Mouse (Mus musculus): Measurements from ENCODE around the gene Unc93b1. TPM values are rescaled to one million over a fixed set of nuclear protein-coding genes. Genes with fewer than 3 reads are reported as not detected.

The Unc93b1 gene
- polyA plus RNA-seq, 1 experiment from 2014 or later: not detected

DNA sequence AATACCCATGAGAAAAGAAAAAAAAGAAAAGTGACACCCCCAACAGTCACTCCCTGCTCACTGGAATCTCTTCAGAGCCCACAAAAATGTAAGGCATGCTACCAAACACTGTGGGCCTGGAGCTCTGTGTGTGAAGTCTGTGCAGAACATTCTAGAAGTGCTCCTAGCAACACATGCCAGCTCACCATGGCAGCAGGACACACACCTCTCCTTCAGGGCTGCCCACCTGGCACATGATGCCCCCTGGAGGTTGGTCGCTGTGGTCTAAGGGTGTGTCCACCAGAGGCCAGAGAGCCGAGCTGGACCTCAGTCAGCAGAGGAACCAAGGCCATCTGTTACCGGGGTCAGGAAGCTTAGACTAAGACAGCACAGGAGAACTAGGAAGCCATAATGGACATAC is 8.7 kb upstream of the Unc93b1 start:
- in situ Hi-C loops (cut with MboI; ENCODE audit: low pct_unique_long_range_greater_than_20kb): no loop called here
- POLR2A ChIA-PET: interaction anchor here (1.4 kb wide), 1 partner anchor 12 kb away, joined by 4 read pairs; no protein-coding TSS in a partner anchor
- H3K27me3 ChIP-seq: no peaks in the 10 kb centered on the region
- peak; percentile 61 for ATAC-seq
- no peak for TF ChIP-seq CTCF (IDR thresholded peaks at IDR 0.05)
- CTCF ChIA-PET: interaction anchor here (0.6 to 2.5 kb wide), 10 partner anchors 11 to 75 kb away, joined by 3 to 13 read pairs (median 3); partner anchors contain the start of genes Chka and Tcirg1
- peak; percentile 46 for DNase-seq (ENCODE audit: low read depth, low spot score)

DNA sequence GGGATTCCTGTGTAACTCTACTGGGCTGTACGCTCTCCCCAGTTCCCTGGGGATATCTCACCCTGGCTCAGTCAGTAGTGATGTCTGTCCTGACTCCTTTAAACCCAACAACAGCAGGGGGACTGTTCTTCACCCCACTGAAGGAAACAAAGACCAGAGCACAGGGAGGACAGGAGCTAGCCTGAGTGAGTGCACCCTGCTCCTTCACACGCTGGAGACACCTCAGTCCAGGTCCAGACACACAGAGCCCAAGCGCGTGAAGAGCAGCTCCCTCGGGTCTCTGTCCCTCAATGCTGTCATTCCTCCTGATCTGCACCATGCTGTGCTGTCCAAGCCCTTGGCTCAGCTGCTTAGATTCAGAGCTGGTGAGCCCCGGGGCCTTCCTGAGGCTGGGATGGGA is 8.3 kb upstream of the Unc93b1 start:
- ATAC-seq: no peak
- no peak for DNase-seq (ENCODE audit: low read depth, low spot score)
- in situ Hi-C loops (cut with MboI; ENCODE audit: low pct_unique_long_range_greater_than_20kb): no loop called here

DNA sequence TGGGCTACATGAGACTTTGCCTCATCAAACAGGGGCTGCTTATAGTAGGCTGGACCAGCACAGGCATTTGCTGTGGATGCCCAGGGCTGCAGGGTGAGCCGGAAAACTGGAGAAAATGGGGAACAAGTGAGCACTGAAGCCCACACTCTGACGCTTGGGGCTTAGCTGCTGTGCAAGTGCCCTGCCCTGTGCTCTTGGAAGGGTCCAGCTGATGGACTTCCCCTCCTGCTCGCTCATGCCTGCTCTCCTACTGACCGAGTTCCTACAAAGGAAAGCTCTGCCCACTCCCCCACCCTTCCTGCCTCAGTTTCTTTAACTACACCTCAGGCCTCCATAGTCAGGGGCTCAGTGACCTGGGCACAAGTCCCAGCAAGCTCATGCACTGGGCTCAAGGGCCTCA is 7.0 kb upstream of the Unc93b1 start:
- TF ChIP-seq CTCF (IDR thresholded peaks at IDR 0.05): no peak
- H3K27me3 ChIP-seq: no peaks in the 10 kb centered on the region
- in situ Hi-C loops (cut with MboI; ENCODE audit: low pct_unique_long_range_greater_than_20kb): no loop called here
- POLR2A ChIA-PET: no interaction called here
- DNase-seq (ENCODE audit: low read depth, low spot score) (no peak), ATAC-seq (no peak)
- CTCF ChIA-PET: interaction anchor here (1.0 to 2.5 kb wide), 3 partner anchors 13 to 39 kb away, joined by 3 to 13 read pairs (median 3); no protein-coding TSS in a partner anchor

More for the DNA sequence above, 8.3 kb upstream of the Unc93b1 start:
- no peak for TF ChIP-seq CTCF (IDR thresholded peaks at IDR 0.05)
- ChIA-PET CTCF (interaction anchor here (0.6 to 2.5 kb wide), 9 partner anchors 11 to 76 kb away, joined by 3 to 13 read pairs (median 3); partner anchors contain the start of genes Chka and Tcirg1), POLR2A (interaction anchor here (1.4 kb wide), 1 partner anchor 12 kb away, joined by 4 read pairs; no protein-coding TSS in a partner anchor)
- no peaks in the 10 kb centered on the region for H3K27me3 ChIP-seq

DNA sequence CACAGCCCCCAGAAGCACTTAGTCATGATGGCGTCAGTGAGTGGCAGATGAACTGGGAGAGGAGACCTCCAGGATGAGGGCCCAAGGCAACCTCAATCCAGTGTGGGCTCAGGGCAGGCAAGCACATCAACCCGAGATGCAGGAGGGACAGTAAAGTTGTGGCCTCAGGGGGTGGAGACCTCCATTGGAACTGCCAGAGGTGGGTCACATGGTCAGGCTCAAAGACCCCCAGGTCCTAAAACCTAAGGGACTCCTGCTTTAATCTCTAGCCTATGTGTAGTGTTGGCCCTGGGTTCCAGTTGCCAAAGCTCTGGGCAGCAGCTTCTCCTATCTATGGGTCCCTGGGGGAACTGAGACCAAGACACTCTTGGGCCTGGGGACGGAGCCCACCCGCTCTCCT is 6.2 kb upstream of the Unc93b1 start:
- no peak for DNase-seq (ENCODE audit: low read depth, low spot score)
- in situ Hi-C loops (cut with MboI; ENCODE audit: low pct_unique_long_range_greater_than_20kb): no loop called here
- no peaks in the 10 kb centered on the region for H3K27me3 ChIP-seq
- ChIA-PET CTCF (interaction anchor here (0.9 to 1.5 kb wide), 2 partner anchors 18 to 84 kb away, joined by 3 to 4 read pairs; partner anchors contain the start of gene Ndufv1), POLR2A (interaction anchor here (0.7 to 0.9 kb wide), 2 partner anchors 71 to 111 kb away, joined by 3 to 4 read pairs; no protein-coding TSS in a partner anchor)
- TF ChIP-seq CTCF (IDR thresholded peaks at IDR 0.05): no peak
- ATAC-seq: no peak

DNA sequence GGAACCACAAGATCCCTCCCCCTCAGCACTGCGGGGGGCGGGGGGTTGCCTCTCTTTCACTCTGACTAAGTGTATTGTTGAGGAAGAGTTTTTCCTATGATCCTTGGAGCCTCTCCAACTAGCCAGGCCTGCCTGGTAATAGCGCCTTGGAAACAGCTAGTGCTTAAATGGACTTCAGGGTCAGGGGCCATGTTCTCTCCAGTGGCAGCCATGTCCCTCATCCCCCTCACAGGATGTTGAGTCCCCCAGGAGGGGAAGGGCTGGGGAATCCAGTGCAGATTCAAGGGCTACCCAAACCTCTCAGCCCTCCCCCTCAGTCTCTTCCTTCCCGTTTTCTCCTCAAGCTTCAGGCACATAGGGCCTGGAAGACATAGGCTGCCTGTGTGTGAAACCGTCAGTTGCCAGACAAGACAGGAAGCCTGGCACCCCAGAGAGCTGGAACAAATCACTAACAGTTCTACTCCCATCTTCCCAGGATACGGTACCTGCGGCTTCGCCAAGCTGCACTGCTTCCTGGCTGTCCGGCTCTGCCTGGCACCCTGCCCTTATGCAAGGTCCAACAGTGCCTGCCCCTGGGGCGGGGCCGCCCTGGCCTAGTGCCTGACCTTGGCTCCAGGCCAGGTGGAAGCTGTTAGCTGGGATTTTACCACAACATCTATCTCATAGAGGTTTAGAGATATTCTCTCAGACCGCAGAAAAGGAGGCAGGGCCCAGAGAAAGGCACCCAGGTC is 5.6 kb upstream of the Unc93b1 start, which contains the start of gene Aldh3b1:
Aldh3b1 (minus strand) TSS at position 598 of the 731 bp plus-strand sequence.
- no peak for TF ChIP-seq CTCF (IDR thresholded peaks at IDR 0.05)
- ATAC-seq (peak; percentile 29), DNase-seq (ENCODE audit: low read depth, low spot score) (peak; percentile 43)
- H3K27me3 ChIP-seq: no peaks in the 10 kb centered on the region
- CTCF ChIA-PET: interaction anchor here (0.9 to 1.5 kb wide), 2 partner anchors 17 to 83 kb away, joined by 3 to 4 read pairs; partner anchors contain the start of gene Ndufv1
- POLR2A ChIA-PET: interaction anchor here (0.7 to 0.9 kb wide), 2 partner anchors 71 to 112 kb away, joined by 3 to 4 read pairs; no protein-coding TSS in a partner anchor
- in situ Hi-C loops (cut with MboI; ENCODE audit: low pct_unique_long_range_greater_than_20kb): no loop called here

DNA sequence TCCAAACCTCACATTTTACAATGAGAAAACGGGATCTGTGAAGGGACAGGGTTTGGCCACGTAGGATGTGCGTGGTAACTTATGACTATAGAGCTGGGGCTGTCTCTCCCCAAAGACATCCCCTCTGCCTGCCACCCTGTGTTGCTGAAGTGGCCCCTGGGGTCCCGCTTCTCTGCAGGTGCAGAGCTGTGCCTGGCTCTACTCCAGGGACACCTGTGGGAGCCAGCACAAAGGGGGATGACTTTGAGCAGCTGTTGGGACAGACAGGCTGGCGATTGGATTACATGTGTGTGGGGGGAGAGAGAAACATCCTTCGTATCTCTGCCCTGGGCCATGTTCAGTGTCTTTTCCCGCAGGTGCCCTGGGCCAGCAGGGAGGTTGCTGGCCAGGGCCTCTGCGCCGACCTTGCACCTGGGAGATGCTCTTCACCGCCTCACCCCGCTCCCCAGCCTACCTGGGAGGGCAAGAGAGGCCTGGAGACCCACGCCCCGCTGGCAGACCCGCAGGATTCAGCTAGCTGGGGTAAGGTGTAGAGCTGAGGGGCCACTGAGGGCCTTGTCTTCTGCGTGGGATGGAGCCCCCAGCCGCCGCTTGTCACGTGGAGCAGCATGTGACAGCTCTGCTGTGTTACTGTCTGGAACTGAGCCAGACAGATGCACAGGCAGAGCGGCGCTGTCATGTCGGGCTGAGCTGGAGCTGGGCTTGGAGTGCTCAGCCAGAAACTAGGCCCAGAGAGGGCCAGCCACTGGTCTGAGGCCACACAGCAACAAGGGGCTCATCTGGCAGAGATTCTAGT is 4.5 kb upstream of the Unc93b1 start:
- TF ChIP-seq CTCF (IDR thresholded peaks at IDR 0.05): no peak
- no peak for DNase-seq (ENCODE audit: low read depth, low spot score)

DNA sequence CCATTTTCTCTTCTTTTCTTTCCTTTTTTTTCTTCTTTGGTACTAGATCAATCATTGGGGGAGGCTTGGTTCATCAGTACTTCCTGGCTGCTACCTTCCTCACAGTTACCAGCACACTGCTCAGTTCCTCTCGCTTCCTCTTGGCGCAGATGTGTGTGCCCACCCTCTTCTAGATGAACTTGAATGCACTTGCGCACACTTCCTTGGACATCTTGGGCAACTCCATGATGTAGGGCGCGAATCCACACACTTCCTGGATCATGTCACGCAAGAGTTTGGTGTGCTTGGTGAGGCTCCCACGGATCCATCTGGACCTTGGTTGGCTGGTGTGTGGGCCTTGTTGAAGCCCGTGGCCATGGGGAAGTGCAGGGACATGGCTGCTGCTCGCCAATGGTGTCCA is 3.3 kb upstream of the Unc93b1 start:
- no peak for ATAC-seq
- CTCF ChIA-PET: interaction anchor here (1.4 kb wide), 1 partner anchor 15 kb away, joined by 3 read pairs; no protein-coding TSS in a partner anchor
- POLR2A ChIA-PET: no interaction called here
- DNase-seq (ENCODE audit: low read depth, low spot score): no peak
- in situ Hi-C loops (cut with MboI; ENCODE audit: low pct_unique_long_range_greater_than_20kb): no loop called here
- no peak for TF ChIP-seq CTCF (IDR thresholded peaks at IDR 0.05)
- no peaks in the 10 kb centered on the region for H3K27me3 ChIP-seq

More for the DNA sequence above, 4.5 kb upstream of the Unc93b1 start:
- ChIA-PET POLR2A (no interaction called here), CTCF (interaction anchor here (1.5 kb wide), 1 partner anchor 82 kb away, joined by 3 read pairs; the partner anchor contains the start of gene Ndufv1)
- H3K27me3 ChIP-seq: no peaks in the 10 kb centered on the region
- in situ Hi-C loops (cut with MboI; ENCODE audit: low pct_unique_long_range_greater_than_20kb): no loop called here
- no peak for ATAC-seq

DNA sequence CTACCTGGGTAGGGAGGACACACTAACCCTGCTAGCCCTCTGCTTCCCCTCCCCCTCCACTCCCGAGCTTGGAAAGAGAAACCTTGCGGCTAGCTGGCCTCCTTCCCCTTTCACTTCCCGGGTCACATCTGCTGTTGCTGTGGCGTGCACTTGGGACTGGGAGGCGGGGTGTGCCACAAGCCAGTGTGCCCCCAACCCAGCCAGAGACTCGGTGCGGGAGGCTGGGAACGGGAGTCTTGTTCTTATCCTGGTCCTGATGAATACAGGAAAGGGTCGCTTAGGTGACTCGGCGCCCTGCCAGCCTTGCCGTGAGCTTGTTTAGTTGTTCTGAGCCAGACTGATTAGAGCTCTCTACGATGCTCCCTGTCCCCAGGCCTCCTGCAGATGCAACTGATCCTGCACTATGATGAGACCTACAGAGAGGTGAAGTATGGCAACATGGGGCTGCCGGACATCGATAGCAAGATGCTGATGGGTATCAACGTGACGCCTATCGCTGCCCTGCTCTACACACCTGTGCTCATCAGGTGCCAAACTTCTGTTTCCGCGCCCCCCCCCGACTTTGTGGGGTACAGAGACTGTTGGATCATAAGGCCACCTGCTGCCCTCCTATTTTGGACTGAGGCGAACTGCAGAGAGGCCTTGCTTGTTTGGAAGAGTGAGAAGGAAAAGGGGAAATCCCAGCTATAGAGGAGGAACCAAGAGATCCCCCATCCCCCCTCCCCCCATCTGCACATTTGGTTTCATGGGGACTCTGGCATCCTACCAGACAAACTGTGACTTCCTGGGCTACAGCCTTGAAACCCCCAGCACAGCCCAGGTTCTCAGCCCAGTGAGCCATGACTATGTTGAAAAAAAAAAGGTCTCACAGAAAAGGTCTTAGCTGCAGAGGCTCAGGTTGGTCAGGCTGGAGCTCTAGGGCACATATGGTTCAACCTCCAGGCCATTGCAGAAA is 1.2 kb downstream of the Unc93b1 start:
- no peak for DNase-seq (ENCODE audit: low read depth, low spot score)
- ChIA-PET CTCF (interaction anchor here (1.2 to 1.9 kb wide), 2 partner anchors 10 to 25 kb away, joined by 3 to 4 read pairs; no protein-coding TSS in a partner anchor), POLR2A (interaction anchor here (1.1 kb wide), 1 partner anchor 32 kb away, joined by 3 read pairs; no protein-coding TSS in a partner anchor)
- no peak for TF ChIP-seq CTCF (IDR thresholded peaks at IDR 0.05)
- no peak for ATAC-seq
- H3K27me3 ChIP-seq: no peaks in the 10 kb centered on the region
- in situ Hi-C loops (cut with MboI; ENCODE audit: low pct_unique_long_range_greater_than_20kb): no loop called here

DNA sequence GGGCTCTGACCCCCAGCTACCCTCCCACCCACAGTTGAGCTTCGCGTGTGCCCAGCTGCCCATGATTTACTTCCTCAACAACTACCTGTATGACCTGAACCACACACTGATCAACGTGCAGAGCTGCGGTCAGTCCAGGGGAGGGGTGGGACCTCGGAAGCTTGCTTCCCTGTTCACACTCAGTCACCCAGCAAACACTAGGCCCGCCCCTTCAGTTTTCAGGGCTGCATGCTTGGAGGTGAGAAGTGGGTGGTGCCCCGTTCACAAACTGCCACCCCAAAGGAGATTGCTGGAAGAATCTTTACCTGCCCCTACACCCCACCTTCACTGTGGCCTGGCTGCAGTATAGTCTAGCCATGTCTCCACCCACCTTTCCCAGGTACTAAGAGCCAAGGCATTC is 7.3 kb downstream of the Unc93b1 start:
- peaks cover 4% of the 10 kb centered on the region for H3K27me3 ChIP-seq
- DNase-seq (ENCODE audit: low read depth, low spot score) (no peak), ATAC-seq (no peak)
- ChIA-PET CTCF (interaction anchor here (0.9 kb wide), 1 partner anchor 16 kb away, joined by 3 read pairs; no protein-coding TSS in a partner anchor), POLR2A (no interaction called here)
- no peak for TF ChIP-seq CTCF (IDR thresholded peaks at IDR 0.05)
- in situ Hi-C loops (cut with MboI; ENCODE audit: low pct_unique_long_range_greater_than_20kb): no loop called here

All from Patski (cell line).